21 mouse cellular contexts compared by ENCODE assay signal in genomic region chr19:33252226-33252625, GRCm38 (mm10).
DNase-seq lines count a peak whose midpoint lies in the region; ATAC-seq lines count a peak whose summit lies in the region.
"Had no signal": no experiment of that assay in that cellular context is flagged by ENCODE, and none has a peak within 500 bp of the region (broad histone marks: within the 10 kb centered on the region; RNA-seq: fewer than 3 reads in every experiment).

No protein-coding gene starts in this region.

- intact Hi-C loops in left cerebral cortex, postnatal 4 days (cut with DNase I): no loop called here

- no peak overlapping the region for H3K9ac ChIP-seq in forebrain, embryonic 15.5 days (replicated peaks)
- no peak overlapping the region for H3K9ac ChIP-seq in forebrain, embryonic 12.5 days
- no peak overlapping the region for H3K9ac ChIP-seq in hindbrain, embryonic 14.5 days
- H3K9ac ChIP-seq: liver, embryonic 15.5 days had no signal

- 0 out of 2 replicates have a peak, but pooled peaks have one; percentile 55 for ATAC-seq in forebrain, embryonic 15.5 days (replicated peaks)
- ATAC-seq in forebrain, embryonic 12.5 days (ENCODE audit: low FRiP score): no peak
- ATAC-seq in hindbrain, embryonic 14.5 days (ENCODE audit: low FRiP score): no peak

- 84% methylated on average over 5 of the region's 5 CpGs for WGBS in forebrain, embryonic 15.5 days
- 87% methylated on average over 5 of the region's 5 CpGs for WGBS in forebrain, embryonic 12.5 days
- 87% methylated on average over 5 of the region's 5 CpGs for WGBS in hindbrain, embryonic 14.5 days

- no peak overlapping the region for H3K27ac ChIP-seq in forebrain, embryonic 15.5 days (replicated peaks)
- H3K27ac ChIP-seq in forebrain, embryonic 12.5 days: no peak overlapping the region
- H3K27ac ChIP-seq in hindbrain, embryonic 14.5 days: no peak overlapping the region
- H3K27ac ChIP-seq: embryonic facial prominence, embryonic 10.5 days; gastrocnemius, adult 2 months; liver, embryonic 15.5 days had no signal

- no peaks in the 10 kb centered on the region for H3K9me3 ChIP-seq in forebrain, embryonic 15.5 days
- no peaks in the 10 kb centered on the region for H3K9me3 ChIP-seq in forebrain, embryonic 12.5 days
- no peaks in the 10 kb centered on the region for H3K9me3 ChIP-seq in hindbrain, embryonic 14.5 days (ENCODE audit: control insufficient read depth, low read length)
- H3K9me3 ChIP-seq: embryonic facial prominence, embryonic 10.5 days; liver, embryonic 15.5 days; megakaryocyte, embryonic 14.5 days had no signal

- H3K4me1 ChIP-seq in forebrain, embryonic 15.5 days: no peaks in the 10 kb centered on the region
- H3K4me1 ChIP-seq in forebrain, embryonic 12.5 days: no peaks in the 10 kb centered on the region
- H3K4me1 ChIP-seq in hindbrain, embryonic 14.5 days (replicated peaks; ENCODE audit: control insufficient read depth, insufficient read depth, low read length): no peaks in the 10 kb centered on the region
- H3K4me1 ChIP-seq: embryonic facial prominence, embryonic 10.5 days; liver, embryonic 15.5 days had no signal

- DNase-seq in left cerebral cortex, adult 18-20 months (ENCODE audit: low spot score in 2 of 2): peak; percentile 62 to 67
- no peak for DNase-seq in left cerebral cortex, postnatal 4 days
- peak; percentile 61 to 67 for DNase-seq in frontal cortex, postnatal 36 days (ENCODE audit: low spot score in 2 of 2)
- DNase-seq in right cerebral cortex, postnatal 25 days: peak; percentile 54
- no peak for DNase-seq in heart, adult 8-10 months (ENCODE audit: low spot score)
- DNase-seq in hindbrain, embryonic 14.5 days (ENCODE audit: low spot score): no peak
- DNase-seq: adrenal gland, adult 8-10 months; cerebellum, adult 11-12 months; gastrocnemius, adult 2 months; heart, adult 11 months; heart, postnatal 4 days; kidney, adult 18-20 months; kidney, postnatal 25 days; lung, postnatal 10 days; thymus, postnatal 4 days had no signal

- no peak overlapping the region for H3K4me2 ChIP-seq in forebrain, embryonic 15.5 days (replicated peaks)
- no peak overlapping the region for H3K4me2 ChIP-seq in forebrain, embryonic 12.5 days
- no peak overlapping the region for H3K4me2 ChIP-seq in hindbrain, embryonic 14.5 days (replicated peaks)
- H3K4me2 ChIP-seq: liver, embryonic 15.5 days had no signal

- H3K27me3 ChIP-seq in forebrain, embryonic 15.5 days: no peaks in the 10 kb centered on the region
- no peaks in the 10 kb centered on the region for H3K27me3 ChIP-seq in forebrain, embryonic 12.5 days
- H3K27me3 ChIP-seq in hindbrain, embryonic 14.5 days (ENCODE audit: control insufficient read depth, insufficient read depth, low read length): no peaks in the 10 kb centered on the region
- H3K27me3 ChIP-seq: liver, embryonic 15.5 days; megakaryocyte, embryonic 14.5 days had no signal

- no peak overlapping the region for H3K4me3 ChIP-seq in forebrain, embryonic 15.5 days
- H3K4me3 ChIP-seq in forebrain, embryonic 12.5 days (replicated peaks): no peak overlapping the region
- no peak overlapping the region for H3K4me3 ChIP-seq in hindbrain, embryonic 14.5 days (replicated peaks; ENCODE audit: low read length)
- H3K4me3 ChIP-seq: embryonic facial prominence, embryonic 10.5 days; erythroblast, embryonic 14.5 days; gastrocnemius, adult 2 months; liver, embryonic 15.5 days; megakaryocyte, embryonic 14.5 days had no signal

- no peaks in the 10 kb centered on the region for H3K36me3 ChIP-seq in forebrain, embryonic 15.5 days
- H3K36me3 ChIP-seq in forebrain, embryonic 12.5 days (replicated peaks): no peaks in the 10 kb centered on the region
- no peaks in the 10 kb centered on the region for H3K36me3 ChIP-seq in hindbrain, embryonic 14.5 days (replicated peaks; ENCODE audit: control insufficient read depth, insufficient read depth)
- H3K36me3 ChIP-seq: embryonic facial prominence, embryonic 10.5 days; liver, embryonic 15.5 days had no signal

Comparison
In these comparisons a context has a peak if more than half of its experiments do, and no peak if none do; other contexts are left out.
1. DNase-seq: peak in left cerebral cortex, adult 18-20 months (2 of 2), frontal cortex, postnatal 36 days (2 of 2) and right cerebral cortex, postnatal 25 days (single experiment); none in left cerebral cortex, postnatal 4 days (single experiment), heart, adult 8-10 months (single experiment) and hindbrain, embryonic 14.5 days (single experiment).